Mouse (Mus musculus): ENCODE data around the gene Slc29a4. TPM values are rescaled to one million over a fixed set of nuclear protein-coding genes. Genes with fewer than 3 reads are reported as not detected.

The Slc29a4 gene
- polyA plus RNA-seq, 1 experiment from 2014 or later, result 5.1 TPM

Other genes with a start within 250 kb of the Slc29a4 start
- gene Ap5z1, start 228.6 kb upstream of the Slc29a4 start, polyA plus RNA-seq (2015; fragmentation: Nextera tagmentation; extraction: Ambion mirVana), result 13.2 and 13.8 TPM in 2 replicates
- 0.05 and 0.12 TPM in 2 replicates for gene Papolb, start 162.4 kb upstream of the Slc29a4 start, polyA plus RNA-seq (2015; fragmentation: Nextera tagmentation; extraction: Ambion mirVana)
- 2.6 and 4.2 TPM in 2 replicates for gene Radil, start 141.4 kb upstream of the Slc29a4 start, polyA plus RNA-seq (2015; fragmentation: Nextera tagmentation; extraction: Ambion mirVana)
- 0.63 and 0.64 TPM in 2 replicates for gene Mmd2, start 83.7 kb upstream of the Slc29a4 start, polyA plus RNA-seq (2015; fragmentation: Nextera tagmentation; extraction: Ambion mirVana)
- 51.6 TPM in 2 replicates for gene Wipi2, start 64.8 kb upstream of the Slc29a4 start, polyA plus RNA-seq (2015; fragmentation: Nextera tagmentation; extraction: Ambion mirVana)
- 18.2 and 20.6 TPM in 2 replicates for gene Tnrc18, start 125.2 kb downstream of the Slc29a4 start, polyA plus RNA-seq (2015; fragmentation: Nextera tagmentation; extraction: Ambion mirVana)
- gene Fbxl18, start 202.9 kb downstream of the Slc29a4 start, polyA plus RNA-seq (2015; fragmentation: Nextera tagmentation; extraction: Ambion mirVana), result 14.0 and 17.2 TPM in 2 replicates
- 12,646 and 13,929 TPM in 2 replicates for gene Actb, start 214.2 kb downstream of the Slc29a4 start, polyA plus RNA-seq (2015; fragmentation: Nextera tagmentation; extraction: Ambion mirVana)

Measured in kidney, embryonic 16.5 days (tissue).